Mouse (Mus musculus) cerebellum, postnatal 4 days (tissue): ENCODE data around the gene Armc3.

Experiments
- DNase-seq, 2 experiments: peaks; one replicate each; pipeline ENCODE4 v3.0.0; 2022; ENCODE audit warnings: low spot score in 2 of 2, mixed read lengths in 1 of 2

Gene Armc3

GRCm38 (mm10) chr2:19350167-19350566 is 151.1 kb downstream of the Armc3 start:
- no peak for DNase-seq

- no peak for DNase-seq
These were observed 152.6 kb downstream of the Armc3 start for GRCm38 (mm10) chr2:19351615-19352253.

GRCm38 (mm10) chr2:19353158-19353557 is 154.1 kb downstream of the Armc3 start:
- DNase-seq: no peak
